Mouse (Mus musculus): ENCODE data around the gene Birc6.
"Not testable (repeated sequence)": the region's sequence is repeated elsewhere in the genome, so short reads cannot be mapped to it uniquely, and the experiment has no call there.

The Birc6 gene

DNA sequence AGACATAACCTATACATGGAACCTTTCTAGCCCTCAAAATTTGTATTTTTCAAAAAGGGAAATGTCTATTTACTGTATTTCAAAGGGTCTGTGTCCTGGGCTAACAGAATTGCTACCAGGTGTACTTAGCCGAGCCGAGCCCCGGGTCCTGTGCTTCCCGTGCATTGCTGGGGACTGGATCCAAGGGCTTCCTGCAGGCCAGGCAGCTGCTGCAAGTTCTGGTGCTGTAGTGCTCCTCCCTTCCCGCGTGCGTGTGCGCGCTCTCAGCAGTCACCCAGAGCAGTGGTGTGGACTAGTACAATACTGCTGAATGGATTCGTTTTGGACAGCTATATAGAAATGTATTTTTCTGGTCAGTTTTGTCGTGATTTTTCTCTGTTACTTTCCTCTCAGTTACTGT, 31.8 kb downstream of the Birc6 start:
- in situ Hi-C loops (cut with MboI, MseI): loop anchor here (5.0 kb wide), 1 partner anchor 57 kb away; no protein-coding TSS in a partner anchor

GRCm38 (mm10) chr17:74564151-74564550, 36.1 kb downstream of the Birc6 start:
- in situ Hi-C loops (cut with MboI, MseI): loop anchor here (5.0 kb wide), 1 partner anchor 53 kb away; no protein-coding TSS in a partner anchor

DNA sequence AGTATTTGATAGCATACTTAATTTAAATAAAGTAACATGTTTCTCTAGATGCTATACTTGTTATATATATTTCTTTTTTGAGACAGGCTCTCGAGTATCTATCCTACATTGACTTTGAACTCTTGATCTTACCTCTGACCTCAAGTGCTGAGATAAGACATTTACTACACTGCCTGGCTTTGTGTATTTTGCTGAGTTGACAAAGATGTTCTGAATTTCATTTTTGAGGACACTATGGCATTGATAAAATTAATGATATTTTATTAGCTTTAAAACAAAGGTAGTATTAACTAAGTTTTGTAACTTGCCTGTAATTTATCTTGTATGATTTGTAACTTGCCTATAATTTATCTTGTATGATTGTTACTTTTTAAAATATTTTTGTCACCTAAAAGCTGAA, 41.1 kb downstream of the Birc6 start:
- in situ Hi-C loops (cut with MboI, MseI): no loop called here

- in situ Hi-C loops (cut with MboI, MseI): no loop called here
Observed at GRCm38 (mm10) chr17:74570585-74570984, 42.5 kb downstream of the Birc6 start.

- in situ Hi-C loops (cut with MboI, MseI): no loop called here
Observed at GRCm38 (mm10) chr17:74577173-74577572, 49.1 kb downstream of the Birc6 start.

DNA sequence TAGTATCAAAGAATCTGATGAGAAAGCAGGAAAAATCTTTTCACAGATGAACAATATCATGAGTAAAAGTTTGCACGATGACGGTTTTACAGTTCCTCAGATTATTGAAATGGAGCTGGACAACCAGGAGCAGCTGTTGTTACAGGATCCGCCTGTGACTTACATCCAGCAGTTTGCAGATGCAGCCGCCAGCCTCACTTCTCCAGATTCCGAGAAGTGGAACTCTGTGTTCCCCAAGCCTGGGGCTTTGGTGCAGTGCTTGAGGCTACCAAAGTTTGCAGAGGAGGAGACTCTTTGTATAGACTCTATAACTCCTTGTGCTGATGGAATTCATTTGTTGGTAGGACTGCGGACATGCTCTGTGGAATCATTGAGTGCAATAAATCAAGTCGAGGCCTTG, 51.5 kb downstream of the Birc6 start:
- in situ Hi-C loops (cut with MboI, MseI): no loop called here

- in situ Hi-C loops (cut with MboI, MseI): no loop called here
Observed at GRCm38 (mm10) chr17:74580738-74581137, 52.6 kb downstream of the Birc6 start.

DNA sequence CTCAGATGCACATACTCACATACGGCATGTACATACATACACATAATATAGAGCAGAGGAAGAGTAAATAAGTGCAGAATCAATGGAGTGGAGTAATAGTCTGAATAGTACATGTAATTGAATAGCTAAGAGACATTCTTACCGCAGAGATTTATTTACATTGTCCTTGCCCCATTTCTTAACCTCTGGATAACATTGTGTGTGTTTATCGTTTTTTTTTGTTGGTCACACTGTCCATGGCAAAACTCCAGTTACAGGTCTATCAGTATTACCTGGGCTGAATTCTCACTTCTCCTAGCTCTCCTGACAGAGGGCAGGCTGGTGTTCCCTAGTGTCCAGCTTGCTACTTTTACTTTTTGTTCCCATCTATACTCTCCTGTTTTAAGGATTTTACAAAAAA, 58.7 kb downstream of the Birc6 start:
- in situ Hi-C loops (cut with MboI, MseI): no loop called here

DNA sequence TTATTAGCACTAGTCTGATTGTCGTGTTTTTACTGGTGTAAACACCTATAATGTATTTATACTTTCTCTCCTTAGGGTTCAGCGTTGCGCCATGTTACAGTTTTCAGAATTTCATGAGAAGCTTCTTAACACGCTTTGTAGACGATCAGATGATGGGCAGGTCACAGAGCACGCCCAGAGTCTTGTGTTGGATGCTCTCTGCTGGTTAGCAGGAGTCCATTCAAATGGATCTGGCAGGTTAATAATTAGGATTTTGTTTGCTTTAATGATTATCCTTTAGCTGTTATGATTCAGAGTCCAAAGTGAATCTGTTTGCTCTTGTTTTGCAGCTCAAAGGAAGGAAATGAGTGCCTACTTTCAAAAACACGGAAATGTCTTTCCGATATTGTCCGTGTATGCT, 70.8 kb downstream of the Birc6 start:
- in situ Hi-C loops (cut with MboI, MseI): no loop called here

- in situ Hi-C loops (cut with MboI, MseI): no loop called here
Observed at GRCm38 (mm10) chr17:74599396-74599795, 71.3 kb downstream of the Birc6 start.

DNA sequence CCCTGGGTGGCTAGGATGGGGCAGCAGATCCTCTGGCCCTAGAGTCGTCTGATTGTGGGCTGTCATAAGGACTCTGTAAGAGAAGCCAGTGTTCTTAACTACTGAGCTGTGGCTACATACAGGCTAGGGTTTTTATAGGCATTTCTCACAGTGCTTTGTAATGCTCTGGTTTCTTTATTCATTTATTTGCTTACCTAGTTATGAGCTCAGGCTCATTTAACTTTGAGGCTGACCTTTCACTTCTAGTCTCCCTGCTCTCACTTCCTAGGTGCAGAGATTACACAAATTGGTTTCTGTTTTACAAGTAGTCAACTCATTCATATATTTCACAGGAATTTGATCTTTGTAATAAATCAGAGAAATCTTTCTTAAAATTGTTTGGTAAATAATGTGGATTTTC, 73.1 kb downstream of the Birc6 start:
- in situ Hi-C loops (cut with MboI, MseI): loop anchor here (5.0 kb wide), 1 partner anchor 51 kb away; no protein-coding TSS in a partner anchor

GRCm38 (mm10) chr17:74630798-74631197, 102.7 kb downstream of the Birc6 start:
- in situ Hi-C loops (cut with MboI, MseI): no loop called here

DNA sequence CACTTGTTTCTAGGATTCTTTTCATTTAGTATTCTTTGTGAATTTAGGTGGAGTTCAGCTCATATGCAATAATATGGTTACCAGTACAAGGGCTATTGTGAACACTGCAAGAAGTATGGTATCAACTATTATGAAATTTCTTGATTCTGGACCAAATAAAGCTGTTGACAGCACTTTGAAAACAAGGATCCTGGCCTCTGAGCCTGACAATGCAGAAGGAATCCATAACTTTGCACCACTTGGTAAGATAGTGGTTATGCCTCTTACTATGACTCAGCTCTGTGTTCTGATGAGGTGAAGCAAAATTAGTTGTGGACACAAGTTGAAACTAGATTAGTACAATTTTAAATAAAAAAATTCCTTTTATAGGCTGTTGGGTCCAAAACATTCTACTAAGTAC, 114.3 kb downstream of the Birc6 start:
- in situ Hi-C loops (cut with MboI, MseI): no loop called here

GRCm38 (mm10) chr17:74658362-74658761, 130.3 kb downstream of the Birc6 start:
- in situ Hi-C loops (cut with MboI, MseI): no loop called here

GRCm38 (mm10) chr17:74668010-74668409, 139.9 kb downstream of the Birc6 start:
- in situ Hi-C loops (cut with MboI, MseI): no loop called here

- in situ Hi-C loops (cut with MboI, MseI): no loop called here
Observed at GRCm38 (mm10) chr17:74670031-74670430, 141.9 kb downstream of the Birc6 start.

- in situ Hi-C loops (cut with MboI, MseI): no loop called here
Observed at GRCm38 (mm10) chr17:74672446-74672845, 144.4 kb downstream of the Birc6 start.

DNA sequence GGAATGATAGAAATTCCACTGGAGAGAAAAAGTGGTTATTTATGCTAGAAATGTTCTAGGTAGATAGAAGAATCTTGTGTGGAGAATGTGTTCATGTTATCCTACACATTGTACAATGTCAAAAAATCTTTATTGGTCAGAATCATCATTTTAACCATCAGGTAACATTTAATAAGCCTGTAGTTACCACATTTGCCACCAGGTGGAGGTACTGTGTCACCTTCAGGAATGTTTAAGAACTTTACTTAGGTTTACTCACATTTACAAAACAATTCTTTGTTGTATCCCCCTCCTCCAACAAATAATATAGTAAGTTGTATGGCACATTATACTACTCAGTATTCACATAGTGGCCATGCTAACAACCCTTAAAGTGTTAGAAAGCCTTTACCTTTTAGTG, 145.2 kb downstream of the Birc6 start:
- in situ Hi-C loops (cut with MboI, MseI): no loop called here

DNA sequence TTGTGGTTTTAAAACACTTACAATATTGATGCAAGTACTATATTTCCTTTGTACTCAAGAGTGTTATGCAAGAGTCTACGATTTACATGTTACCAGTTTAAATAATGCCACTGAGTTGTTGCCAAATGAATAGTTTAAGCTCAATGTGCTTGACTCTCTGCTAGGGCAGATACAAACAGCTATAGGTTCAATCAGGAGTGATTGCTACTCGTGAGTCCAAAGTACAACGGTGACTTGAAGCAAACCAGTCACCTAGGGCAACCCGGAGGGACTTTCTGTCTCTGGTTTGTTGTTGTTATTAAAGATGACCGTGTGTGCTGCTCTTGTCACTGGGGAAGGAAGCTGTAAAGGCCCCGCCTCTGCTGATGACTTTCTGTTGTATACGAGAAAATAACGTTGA, 150.0 kb downstream of the Birc6 start:
- in situ Hi-C loops (cut with MboI, MseI): no loop called here

- in situ Hi-C loops (cut with MboI, MseI): no loop called here
Observed at GRCm38 (mm10) chr17:74684927-74685326, 156.8 kb downstream of the Birc6 start.

GRCm38 (mm10) chr17:74688555-74688954, 160.5 kb downstream of the Birc6 start:
- in situ Hi-C loops (cut with MboI, MseI): no loop called here

DNA sequence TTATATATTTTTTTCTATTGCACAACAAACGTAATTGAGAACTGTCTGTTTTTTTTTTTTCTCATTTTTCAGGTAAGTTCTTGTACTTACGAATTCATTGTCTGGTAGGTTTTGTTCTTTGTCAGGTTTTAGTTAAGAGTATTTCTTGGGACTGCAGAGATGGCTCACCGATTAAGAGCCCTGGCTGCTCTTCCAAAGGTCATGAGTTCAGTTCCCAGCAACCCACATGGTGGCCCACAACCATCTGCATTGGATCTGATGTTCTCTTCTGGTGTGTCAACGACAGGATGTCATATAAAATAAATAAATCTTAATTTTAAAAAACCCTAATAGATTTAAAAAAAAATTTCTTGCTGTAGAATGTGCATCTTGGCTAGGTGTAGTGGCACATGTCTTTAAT, 161.3 kb downstream of the Birc6 start:
- in situ Hi-C loops (cut with MboI, MseI): no loop called here

GRCm38 (mm10) chr17:74701661-74702060, 173.6 kb downstream of the Birc6 start:
- in situ Hi-C loops (cut with MboI, MseI): not testable (repeated sequence)

DNA sequence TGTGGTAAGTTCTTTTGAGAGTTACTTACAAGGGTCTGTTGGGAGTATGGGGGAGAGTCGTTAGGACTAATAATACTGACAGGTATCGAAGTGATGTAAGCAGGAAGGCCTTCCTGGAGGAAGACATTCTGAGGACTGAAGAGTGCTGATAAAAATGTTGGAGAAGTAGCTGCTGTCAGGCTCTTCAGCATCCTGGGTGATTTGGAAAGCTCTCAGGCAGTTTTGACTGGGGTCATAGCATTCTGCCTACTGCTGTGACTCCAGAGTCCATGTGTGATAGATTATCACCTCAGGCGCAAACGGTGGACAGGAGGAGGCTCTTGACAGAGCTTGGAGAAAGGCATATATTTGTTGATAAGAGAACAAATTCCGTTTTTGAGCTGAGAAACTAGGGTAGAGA, 177.4 kb downstream of the Birc6 start:
- in situ Hi-C loops (cut with MboI, MseI): no loop called here
